Comparison of ENCODE assay signal across 8 mouse cellular contexts in genomic region chrX:161163069-161163416, GRCm38 (mm10). TPM values are rescaled to one million over a fixed set of nuclear protein-coding genes. Genes with fewer than 3 reads are reported as not detected.
DNase-seq lines count a peak whose midpoint lies in the region; ATAC-seq and TF ChIP-seq lines count a peak whose summit lies in the region.

No protein-coding gene starts in this region.

- no peak for DNase-seq in spleen, adult 2 months (ENCODE audit: low read depth in 1 of 2, low spot score in 2 of 2)
- DNase-seq in spleen, adult 18-20 months, result no peak
- no peak for DNase-seq in liver, embryonic 11.5 days (ENCODE audit: low spot score)
- no peak for DNase-seq in frontal cortex, postnatal 36 days (ENCODE audit: low spot score in 2 of 2)
- DNase-seq in cerebellum, adult 9-11 months, result no peak
- DNase-seq in left cerebral cortex, postnatal 36 days (ENCODE audit: low spot score in 2 of 2), result no peak

- peak overlapping the region; percentile 61 for H3K4me2 ChIP-seq in liver, embryonic 11.5 days

- H3K27me3 ChIP-seq in erythroblast, embryonic 14.5 days (ENCODE audit: control insufficient read depth), result no peaks in the 10 kb centered on the region; the same call in 1 of the 2 replicates
- no peaks in the 10 kb centered on the region for H3K27me3 ChIP-seq in spleen, adult 2 months (ENCODE audit: control insufficient read depth, insufficient read depth, low read length)
- 0 out of 2 replicates have a peak, but pooled peaks cover 4% of the 10 kb centered on the region for H3K27me3 ChIP-seq in liver, embryonic 11.5 days (replicated peaks; ENCODE audit: control insufficient read depth, insufficient read depth, low read length)

- 32% methylated on average over 6 of the region's 6 CpGs for WGBS in spleen, adult 2 months
- 18% methylated on average over 6 of the region's 6 CpGs for WGBS in liver, embryonic 11.5 days

- intact Hi-C loops in left cerebral cortex, postnatal 36 days (cut with DNase I), result no loop called here

- no peaks in the 10 kb centered on the region for H3K36me3 ChIP-seq in erythroblast, embryonic 14.5 days (ENCODE audit: control insufficient read depth)
- no peaks in the 10 kb centered on the region for H3K36me3 ChIP-seq in spleen, adult 2 months (ENCODE audit: control insufficient read depth, insufficient read depth, low read length)
- H3K36me3 ChIP-seq in liver, embryonic 11.5 days (ENCODE audit: control insufficient read depth, insufficient read depth, low read length), result no peaks in the 10 kb centered on the region

- TF ChIP-seq CTCF in spleen, adult 2 months (IDR thresholded peaks at IDR 0.05; ENCODE audit: extremely low read depth, insufficient read depth, insufficient read length, insufficient replicate concordance), result no peak

- H3K9me3 ChIP-seq in erythroblast, embryonic 14.5 days (ENCODE audit: control insufficient read depth, low read length), result no peaks in the 10 kb centered on the region
- no peaks in the 10 kb centered on the region for H3K9me3 ChIP-seq in liver, embryonic 11.5 days (ENCODE audit: control insufficient read depth, low read length)

- H3K27ac ChIP-seq in spleen, adult 2 months (ENCODE audit: insufficient read depth, low read length), result no peak overlapping the region
- H3K27ac ChIP-seq in liver, embryonic 11.5 days (ENCODE audit: low read depth, low read length), result no peak overlapping the region

- TF ChIP-seq POLR2A in spleen, adult 2 months (IDR thresholded peaks at IDR 0.05; ENCODE audit: low read depth, low read length), result no peak

- H3K9ac ChIP-seq in liver, embryonic 11.5 days (ENCODE audit: low read depth, low read length), result peak overlapping the region; percentile 60

- peak overlapping the region; percentile 64 for H3K4me3 ChIP-seq in erythroblast, embryonic 14.5 days (replicated peaks)
- H3K4me3 ChIP-seq in spleen, adult 2 months (ENCODE audit: extremely low read depth, insufficient read depth, insufficient read length), result peak overlapping the region; percentile 55
- peak overlapping the region; percentile 51 for H3K4me3 ChIP-seq in liver, embryonic 11.5 days (ENCODE audit: low read depth, low read length)

- peaks cover 8% of the 10 kb centered on the region for H3K4me1 ChIP-seq in erythroblast, embryonic 14.5 days (ENCODE audit: control insufficient read depth)
- no peaks in the 10 kb centered on the region for H3K4me1 ChIP-seq in spleen, adult 2 months (ENCODE audit: control insufficient read depth, insufficient read depth, insufficient read length)
- no peaks in the 10 kb centered on the region for H3K4me1 ChIP-seq in liver, embryonic 11.5 days (replicated peaks; ENCODE audit: control insufficient read depth, insufficient read depth, low read length)

- ATAC-seq in erythroblast, adult 5-6 weeks (replicated peaks; ENCODE audit: low FRiP score, poor library complexity, severe bottlenecking), result no peak
- ATAC-seq in liver, embryonic 11.5 days (replicated peaks; ENCODE audit: low FRiP score), result peak; percentile 49; the same call in 1 of the 2 replicates

RNA-seq across cellular contexts. Expression of gene Scml2, which starts 46.0 kb away (rescaled TPM):
- polyA plus RNA-seq in erythroblast, embryonic 14.5 days (2012), result 0.02 and 0.03 TPM in 2 replicates
- 1.3 and 15.4 TPM in 2 replicates for total RNA-seq in erythroblast, adult 5-6 weeks (2015; ENCODE audit: low replicate concordance)
- total RNA-seq in erythroblast, adult 5-6 weeks (2017; ENCODE audit: low replicate concordance), result 0.56 and 3.8 TPM in 2 replicates
- 0.11 and 0.12 TPM in 2 replicates for polyA plus RNA-seq in spleen, adult 2 months (2012; rRNA removed)
- polyA plus RNA-seq in liver, embryonic 11.5 days (2014; fragmentation: Nextera tagmentation; extraction: Ambion mirVana), result 2.0 and 2.7 TPM in 2 replicates
- total RNA-seq in left cerebral cortex, postnatal 36 days (2021), result under 1 TPM; 0.81 to 0.88 TPM
